Mouse (Mus musculus) fibroblast of lung, adult 2 months (primary cell): Measurements from ENCODE around the gene Pakap.

ENCODE experiments used
- DNase-seq: peaks from one replicate; pipeline ENCODE4 v3.0.0-alpha.2; 2011; ENCODE audit warnings: low read depth

The Pakap gene

GRCm38 (mm10) chr4:57801239-57801638 is 233.3 kb downstream of the Pakap start:
- no peak for DNase-seq

GRCm38 (mm10) chr4:57801986-57802385 is 234.0 kb downstream of the Pakap start:
- no peak for DNase-seq

- no peak for DNase-seq
These were observed 234.4 kb downstream of the Pakap start for GRCm38 (mm10) chr4:57802411-57802810.

- no peak for DNase-seq
These were observed 236.9 kb downstream of the Pakap start for GRCm38 (mm10) chr4:57804902-57805301.

- no peak for DNase-seq
These were observed 241.5 kb downstream of the Pakap start for GRCm38 (mm10) chr4:57809449-57809848.

- DNase-seq = no peak
These were observed 244.1 kb downstream of the Pakap start for GRCm38 (mm10) chr4:57812075-57812474.

- DNase-seq = no peak
These were observed 245.1 kb downstream of the Pakap start for GRCm38 (mm10) chr4:57812916-57813575.

GRCm38 (mm10) chr4:57813576-57813945 is 245.6 kb downstream of the Pakap start:
- DNase-seq = no peak

- no peak for DNase-seq
These were observed 247.4 kb downstream of the Pakap start for GRCm38 (mm10) chr4:57815355-57815754.

- no peak for DNase-seq
These were observed 248.2 kb downstream of the Pakap start for GRCm38 (mm10) chr4:57816146-57816545.

GRCm38 (mm10) chr4:57820839-57821374 is 252.9 kb downstream of the Pakap start:
- DNase-seq = no peak

- no peak for DNase-seq
These were observed 253.8 kb downstream of the Pakap start for GRCm38 (mm10) chr4:57821556-57822356.

GRCm38 (mm10) chr4:57822641-57823040 is 254.7 kb downstream of the Pakap start:
- no peak for DNase-seq

- no peak for DNase-seq
These were observed 256.8 kb downstream of the Pakap start for GRCm38 (mm10) chr4:57824626-57825240.

GRCm38 (mm10) chr4:57826272-57826671 is 258.3 kb downstream of the Pakap start:
- no peak for DNase-seq

GRCm38 (mm10) chr4:57829131-57829530 is 261.2 kb downstream of the Pakap start:
- no peak for DNase-seq

- no peak for DNase-seq
These were observed 261.8 kb downstream of the Pakap start for GRCm38 (mm10) chr4:57829740-57830139.

GRCm38 (mm10) chr4:57832318-57832717 is 264.3 kb downstream of the Pakap start:
- DNase-seq = no peak

GRCm38 (mm10) chr4:57833060-57833459 is 265.1 kb downstream of the Pakap start:
- no peak for DNase-seq

- no peak for DNase-seq
These were observed 266.2 kb downstream of the Pakap start for GRCm38 (mm10) chr4:57834141-57834540.

GRCm38 (mm10) chr4:57837089-57837488 is 269.1 kb downstream of the Pakap start:
- no peak for DNase-seq

GRCm38 (mm10) chr4:57839343-57839742 is 271.4 kb downstream of the Pakap start:
- peak; percentile 65 for DNase-seq

GRCm38 (mm10) chr4:57841911-57842310 is 273.9 kb downstream of the Pakap start:
- DNase-seq = no peak
